Mouse (Mus musculus) CH12.LX (cell line): Measurements from ENCODE around the gene Gm12184.

Source experiments
- CTCF ChIP-seq, 2 experiments: IDR thresholded peaks in 1 of 2; conservative IDR thresholded peaks in 1 of 2; 2 replicates each; pipeline ENCODE4 v1.5.1; 2011 to 2012; ENCODE audit warnings: low read depth in 2 of 2, low read length in 2 of 2, improper control_type of control experiment in 1 of 2, inconsistent platforms in 1 of 2, mild to moderate bottlenecking in 1 of 2, moderate library complexity in 1 of 2
- E2F4 ChIP-seq: IDR thresholded peaks from 2 replicates; pipeline ENCODE4 v1.6.1; 2011; ENCODE audit warnings: low read depth, low read length, improper control_type of control experiment; ENCODE audit not compliant: insufficient replicate concordance
- MYC ChIP-seq: IDR thresholded peaks from 2 replicates; pipeline ENCODE4 v1.6.1; 2011; ENCODE audit warnings: low read depth, mild to moderate bottlenecking, improper control_type of control experiment, low read length
- POLR2A ChIP-seq: IDR thresholded peaks from 2 replicates; pipeline ENCODE4 v1.6.1; 2011; ENCODE audit warnings: low read depth, mild to moderate bottlenecking, improper control_type of control experiment, low read length
- ZC3H11A ChIP-seq: IDR thresholded peaks from 2 replicates; pipeline ENCODE4 v1.6.1; 2012; ENCODE audit warnings: low read depth, mild to moderate bottlenecking, inconsistent platforms, low read length, improper control_type of control experiment
- ZNF384 ChIP-seq: IDR thresholded peaks from 2 replicates; pipeline ENCODE4 v1.6.1; 2012; ENCODE audit warnings: low read depth, low read length, improper control_type of control experiment, inconsistent platforms

DNA sequence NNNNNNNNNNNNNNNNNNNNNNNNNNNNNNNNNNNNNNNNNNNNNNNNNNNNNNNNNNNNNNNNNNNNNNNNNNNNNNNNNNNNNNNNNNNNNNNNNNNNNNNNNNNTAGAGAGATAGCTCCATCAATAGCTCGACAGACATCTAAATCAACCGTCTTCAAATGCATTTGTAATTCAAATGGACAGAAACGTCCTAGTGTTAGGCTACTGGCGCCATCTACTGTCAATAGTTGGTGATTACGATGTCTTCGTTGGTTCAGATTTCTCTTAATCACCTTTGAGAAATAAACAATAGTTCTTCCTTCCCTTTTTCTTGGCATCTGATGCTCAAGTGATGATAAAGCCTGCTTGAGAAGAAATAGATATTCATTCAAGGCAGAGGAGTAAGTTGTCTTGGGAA is 32.6 kb upstream of the Gm12184 start:
- TF ChIP-seq CTCF (conservative IDR thresholded peaks at IDR 0.05 in 1 of 2, IDR thresholded peaks at IDR 0.05 in 1 of 2; ENCODE audit: low read depth in 2 of 2, low read length in 2 of 2) (peak; percentile 69 to 99), E2F4 (0 out of 2 replicates have a peak, but pooled peaks have one; percentile 21), ZC3H11A (peak; percentile 89), MYC (no peak), POLR2A (no peak), ZNF384 (peak; percentile 72)
